21 mouse cellular contexts compared by ENCODE assay signal in the genomic region with DNA sequence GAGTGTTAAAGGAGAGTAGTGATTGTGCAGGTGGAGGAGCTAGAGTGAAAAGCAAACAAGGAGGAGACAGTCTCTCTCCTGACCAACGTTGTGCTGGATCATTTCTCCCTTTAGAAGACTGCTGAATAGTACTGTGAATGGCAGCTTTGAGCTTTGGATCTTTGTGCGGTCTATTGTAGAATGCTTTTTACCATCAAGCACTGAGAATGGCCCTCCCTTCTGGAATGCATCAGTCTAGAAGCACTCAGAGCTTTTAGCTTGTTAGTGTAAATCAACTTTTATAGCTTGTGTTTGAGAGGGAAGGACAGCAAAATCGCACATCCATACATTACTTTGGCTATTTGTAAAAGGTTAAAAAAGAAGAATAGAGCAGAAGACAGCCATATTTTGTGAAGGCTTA.
A peak's percentile ranks its signal among the peaks of the same experiment; 100 is the strongest.
DNase-seq lines count a peak whose midpoint lies in the region; ATAC-seq lines count a peak whose summit lies in the region.
"Had no signal": no experiment of that assay in that cellular context is flagged by ENCODE, and none has a peak within 500 bp of the region (broad histone marks: within the 10 kb centered on the region; RNA-seq: fewer than 3 reads in every experiment).

No protein-coding gene starts in this region.

- no peak overlapping the region for H3K4me3 ChIP-seq in kidney, embryonic 14.5 days (ENCODE audit: low read length)
- no peak overlapping the region for H3K4me3 ChIP-seq in neural tube, embryonic 11.5 days (ENCODE audit: low read depth, low read length)
- no peak overlapping the region for H3K4me3 ChIP-seq in neural tube, embryonic 13.5 days
- H3K4me3 ChIP-seq: embryonic facial prominence, embryonic 15.5 days; erythroblast, embryonic 14.5 days; heart, adult 2 months; heart, embryonic 15.5 days; hindbrain, embryonic 13.5 days had no signal

- no peak for DNase-seq in kidney, postnatal 36 days
- DNase-seq in neural tube, embryonic 11.5 days (ENCODE audit: low spot score) = no peak
- DNase-seq in neural tube, embryonic 10.5 days (ENCODE audit: extremely low spot score, low spot score) = no peak
- no peak for DNase-seq in thymus, postnatal 0 days (ENCODE audit: low spot score)
- no peak for DNase-seq in lung, postnatal 14 days
- DNase-seq: adrenal gland, adult 2 months; adrenal gland, postnatal 25 days; cerebellum, adult 2 months; cerebellum, postnatal 10 days; forebrain, postnatal 0 days; gastrocnemius, postnatal 14 days; heart, adult 2 months; heart, postnatal 14 days had no signal

- H3K27ac ChIP-seq in kidney, embryonic 14.5 days (ENCODE audit: low read depth, low read length) = no peak overlapping the region
- H3K27ac ChIP-seq in neural tube, embryonic 11.5 days (ENCODE audit: low read depth, low read length) = no peak overlapping the region
- no peak overlapping the region for H3K27ac ChIP-seq in neural tube, embryonic 13.5 days (replicated peaks)
- H3K27ac ChIP-seq: embryonic facial prominence, embryonic 15.5 days; heart, adult 2 months; heart, embryonic 15.5 days; hindbrain, embryonic 13.5 days; hindbrain, postnatal 0 days had no signal

- H3K4me2 ChIP-seq in kidney, embryonic 14.5 days (replicated peaks; ENCODE audit: low read depth, low read length) = no peak overlapping the region
- no peak overlapping the region for H3K4me2 ChIP-seq in neural tube, embryonic 11.5 days (ENCODE audit: low read depth)
- no peak overlapping the region for H3K4me2 ChIP-seq in neural tube, embryonic 13.5 days
- H3K4me2 ChIP-seq: embryonic facial prominence, embryonic 15.5 days; heart, embryonic 11.5 days; heart, embryonic 15.5 days; hindbrain, embryonic 13.5 days had no signal

- no peaks in the 10 kb centered on the region for H3K4me1 ChIP-seq in kidney, embryonic 14.5 days (ENCODE audit: control insufficient read depth, insufficient read depth, low read length)
- H3K4me1 ChIP-seq in neural tube, embryonic 11.5 days (ENCODE audit: control insufficient read depth, insufficient read depth, low read length) = no peaks in the 10 kb centered on the region
- peaks cover 4% of the 10 kb centered on the region; the same call in 1 of the 2 replicates for H3K4me1 ChIP-seq in neural tube, embryonic 13.5 days (replicated peaks)
- H3K4me1 ChIP-seq: embryonic facial prominence, embryonic 15.5 days; heart, embryonic 15.5 days; hindbrain, embryonic 13.5 days had no signal

- no peak overlapping the region for H3K9ac ChIP-seq in kidney, embryonic 14.5 days (ENCODE audit: low read depth, low read length)
- no peak overlapping the region for H3K9ac ChIP-seq in neural tube, embryonic 11.5 days (ENCODE audit: low read length)
- no peak overlapping the region for H3K9ac ChIP-seq in neural tube, embryonic 13.5 days
- H3K9ac ChIP-seq: embryonic facial prominence, embryonic 15.5 days; forebrain, postnatal 0 days; heart, embryonic 15.5 days; hindbrain, embryonic 13.5 days had no signal

- H3K9me3 ChIP-seq in kidney, embryonic 14.5 days (ENCODE audit: control insufficient read depth, low read length) = no peaks in the 10 kb centered on the region
- H3K9me3 ChIP-seq in neural tube, embryonic 11.5 days (ENCODE audit: control insufficient read depth, low read length) = no peaks in the 10 kb centered on the region
- no peaks in the 10 kb centered on the region for H3K9me3 ChIP-seq in neural tube, embryonic 13.5 days
- H3K9me3 ChIP-seq: embryonic facial prominence, embryonic 15.5 days; heart, embryonic 15.5 days; hindbrain, embryonic 13.5 days had no signal

- 42% methylated on average over 3 of the region's 3 CpGs for WGBS in kidney, embryonic 14.5 days
- WGBS in neural tube, embryonic 11.5 days = 36% methylated on average over 3 of the region's 3 CpGs
- 20% methylated on average over 3 of the region's 3 CpGs for WGBS in neural tube, embryonic 13.5 days

- 0 out of 2 replicates have a peak, but pooled peaks have one; percentile 46 for ATAC-seq in kidney, embryonic 14.5 days (ENCODE audit: low FRiP score, low TSS enrichment)
- ATAC-seq in neural tube, embryonic 11.5 days (ENCODE audit: insufficient read depth, low FRiP score, low TSS enrichment) = peak; percentile 53; the same call in 1 of the 2 replicates
- ATAC-seq in neural tube, embryonic 13.5 days (ENCODE audit: low read depth) = peak; percentile 15; the same call in 1 of the 2 replicates
- ATAC-seq: forebrain, postnatal 0 days; hindbrain, postnatal 0 days had no signal

- H3K27me3 ChIP-seq in kidney, embryonic 14.5 days (ENCODE audit: control insufficient read depth, insufficient read depth, low read length) = no peaks in the 10 kb centered on the region
- no peaks in the 10 kb centered on the region for H3K27me3 ChIP-seq in neural tube, embryonic 11.5 days (ENCODE audit: control insufficient read depth, insufficient read depth, low read length)
- no peaks in the 10 kb centered on the region for H3K27me3 ChIP-seq in neural tube, embryonic 13.5 days
- H3K27me3 ChIP-seq: embryonic facial prominence, embryonic 15.5 days; heart, embryonic 15.5 days; hindbrain, embryonic 13.5 days had no signal

- H3K36me3 ChIP-seq in kidney, embryonic 14.5 days (ENCODE audit: control insufficient read depth, insufficient read depth, low read length) = no peaks in the 10 kb centered on the region
- no peaks in the 10 kb centered on the region for H3K36me3 ChIP-seq in neural tube, embryonic 11.5 days (ENCODE audit: control insufficient read depth, insufficient read depth, low read length)
- H3K36me3 ChIP-seq in neural tube, embryonic 13.5 days = no peaks in the 10 kb centered on the region
- H3K36me3 ChIP-seq: embryonic facial prominence, embryonic 15.5 days; heart, embryonic 15.5 days; hindbrain, embryonic 13.5 days had no signal
